Mouse (Mus musculus) urinary bladder, postnatal 10 days (tissue): ENCODE results near the gene Glt28d2.
"Not testable (repeated sequence)": the region's sequence is repeated elsewhere in the genome, so short reads cannot be mapped to it uniquely, and the experiment has no call there.

Experiments
- DNase-seq: peaks from one replicate; pipeline ENCODE4 v3.0.0; 2022; ENCODE audit warnings: low spot score

The Glt28d2 gene

DNA sequence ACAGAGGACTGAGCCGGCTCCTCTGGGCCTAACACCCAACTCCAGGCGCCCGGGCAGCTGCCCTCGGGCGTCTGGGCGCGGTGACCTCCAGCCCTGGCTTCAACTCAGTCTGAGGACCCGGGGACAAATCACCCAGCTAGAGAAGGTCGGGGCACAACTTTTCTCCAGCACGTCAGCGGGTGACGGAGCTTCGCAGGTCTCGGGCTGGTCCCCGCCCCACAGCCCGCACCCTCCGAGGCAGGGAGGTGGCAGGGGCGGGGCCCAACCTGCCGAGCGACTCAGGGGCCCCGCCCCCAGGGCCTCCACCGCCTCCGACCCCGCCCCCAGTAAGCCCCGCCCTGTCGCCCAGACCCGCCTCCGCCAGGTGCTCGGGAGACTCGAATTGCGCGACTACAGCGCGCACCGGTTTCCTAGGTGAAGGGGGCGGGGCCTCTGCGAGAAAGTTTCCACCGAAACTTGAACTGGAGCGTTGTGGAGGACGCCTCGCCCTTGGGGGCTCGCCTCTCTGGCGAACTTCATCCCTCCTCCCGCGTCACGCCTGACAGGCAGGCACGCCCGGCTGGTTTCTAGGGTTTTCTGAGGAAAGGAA lies at the start of gene Glt28d2, which contains the start of gene Gm37240:
Gene Glt28d2, minus strand, starts transcription at position 278 of the 589 bp plus-strand sequence.
Gene Gm37240, minus strand, starts transcription at position 280 of the 589 bp plus-strand sequence.
- DNase-seq: peak; percentile 59

- no peak for DNase-seq
Observed at GRCm38 (mm10) chr3:85933586-85933985, 46.3 kb upstream of the Glt28d2 start.

- DNase-seq: no peak
Observed at GRCm38 (mm10) chr3:85931859-85932258, 44.5 kb upstream of the Glt28d2 start.

- DNase-seq: no peak
Observed at GRCm38 (mm10) chr3:85930671-85931255, 43.4 kb upstream of the Glt28d2 start.

GRCm38 (mm10) chr3:85929711-85930110 lies 42.4 kb upstream of the Glt28d2 start:
- DNase-seq: no peak

DNA sequence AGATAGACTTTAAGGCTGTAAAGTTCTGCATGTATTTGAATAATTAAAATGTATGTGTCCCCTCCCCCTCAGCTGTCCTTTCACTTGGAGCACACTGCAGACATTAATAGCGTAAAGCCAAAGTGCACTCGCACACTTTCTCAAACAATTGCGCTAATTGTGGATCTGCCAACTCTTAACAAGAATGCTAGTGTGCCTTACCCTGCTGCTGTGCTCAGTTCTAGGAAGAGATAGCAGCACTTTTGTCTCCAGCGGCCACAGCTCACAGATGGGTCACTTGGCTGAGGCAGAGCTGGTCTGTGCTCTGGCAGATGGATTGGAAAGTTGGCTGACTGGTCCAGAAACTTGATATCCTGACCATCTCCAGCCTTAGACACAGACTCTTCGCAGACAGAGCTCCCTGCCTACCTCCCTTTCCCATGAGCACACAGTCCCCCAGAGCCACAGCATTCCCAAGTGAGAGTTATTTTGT lies 40.9 kb upstream of the Glt28d2 start:
- DNase-seq: no peak

GRCm38 (mm10) chr3:85927296-85927695 lies 40.0 kb upstream of the Glt28d2 start:
- no peak for DNase-seq

DNA sequence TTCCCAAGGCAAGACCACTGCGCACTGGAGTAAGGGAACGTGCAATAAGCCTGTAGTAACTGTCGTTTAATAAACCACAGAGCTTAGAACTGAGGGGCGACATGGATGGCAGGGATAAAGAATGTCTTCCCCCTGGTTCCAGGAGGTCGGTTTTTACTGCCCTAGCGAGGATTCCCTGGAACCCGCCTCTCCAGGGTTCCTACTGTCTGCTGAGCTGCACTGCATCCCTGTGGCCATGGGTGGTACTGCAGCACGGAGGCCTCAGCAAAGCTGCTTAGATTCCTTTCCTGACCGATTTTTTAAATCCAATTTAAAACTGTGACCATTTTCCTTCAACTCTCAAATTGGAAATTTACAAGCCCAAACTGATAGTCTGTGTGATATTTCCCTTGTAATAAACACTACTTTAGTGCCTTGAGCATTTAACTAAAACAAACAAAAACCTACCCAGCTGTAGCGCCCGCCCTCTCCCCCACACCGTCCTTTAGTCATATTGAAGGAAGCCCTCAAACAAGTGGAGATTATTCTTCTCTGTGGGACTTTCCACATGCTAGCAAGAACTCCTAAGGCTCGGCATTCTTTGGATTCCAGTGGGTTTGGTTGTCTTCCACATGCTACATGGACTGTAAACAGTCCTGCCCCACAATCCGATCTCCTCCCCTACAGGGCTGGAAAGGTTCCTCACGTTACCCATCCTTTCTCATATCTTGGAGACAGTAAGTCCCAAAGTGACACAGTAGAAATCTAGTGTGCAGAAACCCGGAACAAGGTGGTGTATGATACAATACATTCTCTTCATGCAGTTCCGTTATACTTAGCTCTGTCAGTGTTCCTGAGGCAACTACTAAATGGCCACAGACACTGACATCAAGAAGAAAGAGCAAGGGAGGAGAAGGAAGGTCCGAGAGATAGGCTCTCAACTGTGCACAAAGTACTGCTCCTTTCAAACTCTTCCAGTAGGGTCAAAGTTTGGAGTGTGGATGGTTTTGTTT lies 36.9 kb upstream of the Glt28d2 start:
- DNase-seq: peak; percentile 41

DNA sequence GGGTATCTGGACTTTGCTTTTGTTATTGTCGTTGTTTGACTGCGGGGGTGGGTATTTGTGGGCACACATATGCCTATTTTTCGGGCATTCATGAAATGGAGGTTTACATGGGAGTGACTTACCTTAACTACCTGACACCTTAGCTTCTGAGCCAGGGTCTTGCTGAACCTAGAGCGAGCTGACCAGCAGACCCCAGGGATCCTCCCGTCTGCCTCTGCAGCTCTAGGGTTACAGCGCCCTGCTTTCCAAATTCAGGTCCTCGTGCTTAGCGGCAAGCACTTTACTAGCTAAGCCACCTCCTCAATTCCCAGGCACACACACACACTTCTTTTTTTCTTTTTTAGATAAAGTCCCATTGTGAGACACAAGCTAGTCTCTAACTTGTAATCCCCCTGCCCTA lies 36.0 kb upstream of the Glt28d2 start:
- no peak for DNase-seq

DNA sequence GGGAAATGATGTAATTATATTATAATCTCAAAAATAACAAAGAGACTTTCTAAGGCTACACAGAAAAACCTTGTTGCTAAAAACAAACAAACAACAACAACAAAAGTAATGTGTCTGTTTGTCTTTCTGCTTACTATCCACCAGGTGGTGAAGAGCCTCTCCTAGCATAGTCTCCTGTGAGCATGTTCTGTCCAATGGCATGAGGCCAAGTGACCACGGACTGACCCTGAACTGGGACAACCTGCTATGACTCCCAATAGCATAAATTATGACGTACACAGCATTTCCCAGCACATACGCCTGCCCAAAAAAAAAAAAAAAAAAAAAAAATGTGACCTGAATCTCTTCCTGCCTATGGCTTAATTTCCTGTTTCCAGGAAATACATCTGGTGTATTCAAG lies 35.0 kb upstream of the Glt28d2 start:
- DNase-seq: no peak

DNA sequence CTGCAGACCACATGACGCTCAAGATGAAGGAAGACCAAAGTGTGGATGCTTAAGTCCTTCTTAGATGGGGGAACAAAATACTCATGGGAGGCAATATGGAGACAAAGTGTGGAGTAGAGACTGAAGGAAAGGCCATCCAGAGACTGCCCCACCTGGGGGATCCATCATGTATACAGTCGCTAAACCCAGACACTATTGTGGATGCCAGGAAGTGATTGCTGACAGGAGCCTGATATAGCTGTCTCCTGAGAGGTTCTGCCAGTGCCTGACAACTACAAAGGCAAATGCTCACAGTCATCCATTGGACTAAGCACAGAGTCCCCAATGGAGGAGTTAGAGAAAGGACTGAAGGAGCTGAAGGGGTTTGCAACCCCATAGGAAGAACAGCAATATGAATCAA lies 33.4 kb upstream of the Glt28d2 start:
- not testable (repeated sequence) for DNase-seq

- no peak for DNase-seq
Observed at GRCm38 (mm10) chr3:85917600-85917999, 30.3 kb upstream of the Glt28d2 start.

DNA sequence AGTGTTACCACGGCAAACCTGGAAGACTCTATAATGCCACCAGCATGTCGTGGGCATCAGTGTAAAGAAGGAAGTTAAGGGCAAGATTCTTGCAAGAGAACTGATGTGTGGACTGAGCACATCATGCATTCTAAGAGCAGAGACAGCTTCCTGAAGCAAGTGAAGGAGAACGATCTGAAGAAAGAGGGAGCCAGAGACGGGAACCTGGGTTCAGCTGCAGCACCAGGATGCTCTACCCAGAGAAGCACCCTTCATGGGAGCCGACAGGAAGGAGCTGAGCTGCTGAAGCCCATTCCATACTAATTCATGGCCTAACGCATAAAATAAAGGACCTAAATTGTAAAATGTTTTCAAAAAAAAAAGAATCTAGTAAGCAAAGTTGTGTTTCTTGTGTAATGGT lies 27.5 kb upstream of the Glt28d2 start:
- DNase-seq: no peak

GRCm38 (mm10) chr3:85907136-85907535 lies 19.8 kb upstream of the Glt28d2 start:
- no peak for DNase-seq

GRCm38 (mm10) chr3:85904371-85904770 lies 17.1 kb upstream of the Glt28d2 start:
- DNase-seq: no peak

- no peak for DNase-seq
Observed at GRCm38 (mm10) chr3:85895020-85895419, 7.7 kb upstream of the Glt28d2 start.

GRCm38 (mm10) chr3:85891571-85891970 lies 4.3 kb upstream of the Glt28d2 start:
- no peak for DNase-seq

DNA sequence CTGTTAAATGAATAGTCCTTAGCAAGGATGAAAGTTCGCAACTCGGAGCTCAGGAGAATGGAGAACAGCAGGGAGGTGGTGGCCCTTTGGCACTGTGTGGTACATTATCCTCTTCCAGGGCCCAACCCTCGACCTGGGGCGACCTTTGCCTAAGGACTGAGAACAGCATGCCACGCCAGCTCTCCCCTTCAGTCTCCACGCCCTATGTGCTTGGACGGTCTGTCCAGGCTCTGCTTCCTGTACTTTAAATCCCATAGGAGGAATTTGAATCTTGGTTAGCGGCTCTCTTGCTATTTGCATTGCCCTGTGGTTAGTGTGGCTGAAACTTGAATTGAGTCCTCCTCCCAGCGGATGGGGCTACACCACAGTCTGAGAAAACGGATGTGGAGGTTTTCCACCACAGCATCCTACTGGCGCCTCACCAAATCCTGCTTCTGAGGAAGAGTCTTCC lies 930 bp upstream of the Glt28d2 start:
- no peak for DNase-seq

DNA sequence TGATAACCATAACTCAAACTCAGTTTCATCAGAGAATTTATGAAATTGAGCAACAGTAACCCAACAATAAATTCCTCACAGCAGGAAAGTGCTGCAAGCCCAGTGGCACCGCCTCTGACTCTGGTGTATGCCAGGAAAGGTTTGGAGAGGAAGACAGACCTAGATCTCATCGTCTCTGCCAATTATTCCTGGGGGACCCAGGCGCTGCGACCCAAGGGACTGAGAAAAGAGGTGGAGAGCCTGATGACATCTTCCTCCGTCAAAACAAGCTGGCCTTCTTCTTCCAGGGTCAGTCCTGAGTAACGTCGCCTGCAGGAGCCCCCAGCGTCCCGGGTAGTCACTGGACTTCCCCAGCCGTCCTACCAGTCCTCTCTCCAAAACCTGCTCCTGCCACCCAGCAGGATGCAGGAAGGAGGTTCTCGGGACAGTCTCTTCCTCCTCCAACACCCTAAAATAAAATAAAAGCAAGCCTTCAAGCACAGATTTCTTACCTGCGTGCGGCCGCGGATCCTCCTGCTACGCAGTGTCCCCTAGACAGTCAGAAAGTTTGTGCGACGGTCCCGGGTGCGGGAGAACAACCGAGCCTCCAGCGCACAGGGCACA lies 579 bp downstream of the Glt28d2 start:
- DNase-seq: no peak

DNA sequence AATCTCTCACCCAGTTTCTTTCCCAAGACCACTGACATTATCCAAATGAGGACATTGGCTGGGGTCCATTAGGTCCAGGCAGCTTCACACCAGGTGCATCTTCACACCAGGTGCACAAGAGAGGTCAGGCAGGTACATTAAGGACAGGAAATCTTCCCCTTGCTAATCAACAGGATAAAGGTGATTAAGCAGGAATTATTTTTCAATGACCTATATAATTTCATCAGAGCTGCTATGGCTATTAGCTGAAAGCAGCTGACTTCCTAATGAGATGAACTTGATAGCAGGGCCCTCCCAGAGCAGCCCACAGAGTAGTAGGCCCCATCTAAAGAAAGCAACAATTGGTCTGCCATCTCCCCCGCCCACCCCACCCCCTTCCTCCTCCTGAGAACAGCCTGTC lies 1.4 kb downstream of the Glt28d2 start:
- DNase-seq: no peak

DNA sequence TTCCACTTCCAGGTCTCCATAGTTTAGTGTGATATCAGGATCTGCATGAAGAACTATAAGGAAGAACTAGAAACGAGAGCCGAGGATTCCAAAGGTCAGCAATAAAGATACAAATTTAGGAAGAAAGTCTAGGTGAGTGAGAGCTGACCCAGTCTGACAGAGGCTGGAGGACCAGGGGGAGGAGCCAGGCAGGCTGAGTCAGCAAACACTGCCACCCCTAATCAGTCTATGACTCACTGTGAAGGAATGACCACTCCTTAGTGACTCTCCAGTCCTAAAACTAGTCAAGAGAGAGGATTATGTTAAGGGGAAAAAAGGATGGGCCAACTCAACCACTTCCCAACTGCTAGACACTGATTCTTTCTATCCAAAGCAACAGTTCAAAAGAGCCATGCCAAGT lies 6.6 kb downstream of the Glt28d2 start:
- DNase-seq: no peak

DNA sequence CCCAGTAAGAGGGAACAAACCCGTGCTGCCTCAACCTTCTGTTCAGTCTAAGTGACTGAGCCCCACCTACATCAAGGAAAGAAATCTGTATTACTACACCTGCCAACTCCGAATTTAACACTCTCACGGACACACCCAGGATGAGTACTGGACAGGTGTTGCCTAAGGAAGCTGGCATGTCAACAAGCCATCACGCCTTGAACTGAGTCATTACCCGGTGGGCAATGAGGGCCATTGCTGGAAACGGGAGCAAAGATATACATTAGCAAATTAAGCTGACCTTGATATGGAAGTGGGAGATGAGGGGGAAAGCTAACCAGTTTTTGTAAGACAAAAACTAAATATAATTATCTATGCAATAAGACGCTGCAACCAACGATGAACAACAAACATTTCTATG lies 7.2 kb downstream of the Glt28d2 start:
- DNase-seq: no peak
